Mouse (Mus musculus) brain, embryonic 14.5 days (tissue): ENCODE measurements around the gene Ranbp3.

Experiments used
- CTCF ChIP-seq: fragments of 200-500 bp; IDR thresholded peaks from 2 replicates; pipeline ENCODE4 v1.5.1; 2012; ENCODE audit warnings: inconsistent platforms, mild to moderate bottlenecking, moderate library complexity, borderline replicate concordance; ENCODE audit not compliant: insufficient read depth, insufficient read length; ENCODE audit errors: extremely low read depth
- POLR2A ChIP-seq: fragments of 200-500 bp; IDR thresholded peaks from 2 replicates; pipeline ENCODE4 v1.6.1; 2012; ENCODE audit warnings: mild to moderate bottlenecking, inconsistent platforms, borderline replicate concordance; ENCODE audit not compliant: poor library complexity, insufficient read depth, insufficient read length, severe bottlenecking; ENCODE audit errors: extremely low read depth

- TF ChIP-seq CTCF, result no peak
- no peak for TF ChIP-seq POLR2A
Measured at GRCm38 (mm10) chr17:56729151-56729550, 56.1 kb downstream of the Ranbp3 start.
